Mouse (Mus musculus) E14TG2a.4 (cell line): ENCODE measurements at regions not wholly inside any gene's neighbourhood (a gene's known extent, or its start where the extent isn't known, plus 50 kb on each side); places are given as distances from the start of the nearest gene placed in this dataset.

Experiments used
- CTCF ChIP-seq: conservative IDR thresholded peaks from 2 replicates; pipeline ENCODE4 v1.5.1; 2014; ENCODE audit warnings: low read length
- NANOG ChIP-seq: IDR thresholded peaks from 2 replicates; pipeline ENCODE4 v1.6.1; 2014; ENCODE audit warnings: borderline replicate concordance, low read length, mixed read lengths

- TF ChIP-seq CTCF (no peak), NANOG (no peak)
These were observed 274.4 kb upstream of the G2e3 start for GRCm38 (mm10) chr12:51073503-51073902.
